Mouse (Mus musculus): ENCODE data around the gene 1700018F24Rik.
"Not testable (repeated sequence)": the region's sequence is repeated elsewhere in the genome, so short reads cannot be mapped to it uniquely, and the experiment has no call there.

The 1700018F24Rik gene

GRCm38 (mm10) chr5:145081866-145082613, 39.2 kb downstream of the 1700018F24Rik start:
- DNase-seq (ENCODE audit: extremely low read depth, insufficient read length, low spot score) = no peak

GRCm38 (mm10) chr5:145083201-145083600, 40.4 kb downstream of the 1700018F24Rik start:
- not testable (repeated sequence) for DNase-seq (ENCODE audit: extremely low read depth, insufficient read length, low spot score)

- peak; percentile 95 for DNase-seq (ENCODE audit: extremely low read depth, insufficient read length, low spot score)
Observed at GRCm38 (mm10) chr5:145083632-145084451, 41.1 kb downstream of the 1700018F24Rik start, which contains the start of the genes Arpc1a and Kpna7. Gene Arpc1a (plus strand): TSS chr5:145083830. Gene Kpna7 (minus strand): TSS chr5:145084030.

GRCm38 (mm10) chr5:145084822-145085221, 42.0 kb downstream of the 1700018F24Rik start:
- DNase-seq (ENCODE audit: extremely low read depth, insufficient read length, low spot score) = no peak

GRCm38 (mm10) chr5:145088186-145088585, 45.4 kb downstream of the 1700018F24Rik start:
- no peak for DNase-seq (ENCODE audit: extremely low read depth, insufficient read length, low spot score)

GRCm38 (mm10) chr5:145089878-145090277, 47.1 kb downstream of the 1700018F24Rik start:
- DNase-seq (ENCODE audit: extremely low read depth, insufficient read length, low spot score) = no peak
